Mouse (Mus musculus) intestine, embryonic 16.5 days (tissue): ENCODE measurements around the gene Plekhm2. TPM values are rescaled to one million over a fixed set of nuclear protein-coding genes. Genes with fewer than 3 reads are reported as not detected.

ENCODE experiments used
- ATAC-seq: fragments of 200-750 bp; cut with Nextera tagmentation; 2 replicates; pipeline ENCODE4 v1.8.0; 2017; ENCODE audit warnings: moderate TSS enrichment, moderate library complexity
- H3K27ac ChIP-seq: fragments of 300-500 bp; sonication (generic); 2 replicates; pipeline ENCODE4 v1.5.1; 2014; ENCODE audit warnings: mild to moderate bottlenecking, low read length
- H3K27me3 ChIP-seq: fragments of 300-500 bp; sonication (generic); replicated peaks from 2 replicates; pipeline ENCODE4 v1.6.1; 2014; ENCODE audit warnings: low read length, control low read depth, mixed read lengths; ENCODE audit not compliant: control insufficient read depth, insufficient read depth
- H3K36me3 ChIP-seq: fragments of 300-500 bp; sonication (generic); 2 replicates; pipeline ENCODE4 v1.6.1; 2014; ENCODE audit warnings: low read length, control low read depth; ENCODE audit not compliant: control insufficient read depth, insufficient read depth
- H3K4me1 ChIP-seq: fragments of 300-500 bp; sonication (generic); 2 replicates; pipeline ENCODE4 v1.6.1; 2014; ENCODE audit warnings: low read length, control low read depth, mixed read lengths; ENCODE audit not compliant: control insufficient read depth, insufficient read depth
- H3K4me2 ChIP-seq: fragments of 300-500 bp; sonication (generic); 2 replicates; pipeline ENCODE4 v1.6.1; 2014; ENCODE audit warnings: low read depth, low read length, control low read depth
- H3K4me3 ChIP-seq: fragments of 300-500 bp; sonication (generic); 2 replicates; pipeline ENCODE4 v1.5.1; 2014; ENCODE audit warnings: mild to moderate bottlenecking, low read length
- H3K9ac ChIP-seq: fragments of 300-500 bp; sonication (generic); 2 replicates; pipeline ENCODE4 v1.6.1; 2014; ENCODE audit warnings: low read depth, low read length
- H3K9me3 ChIP-seq: fragments of 300-500 bp; sonication (generic); 2 replicates; pipeline ENCODE4 v1.6.1; 2016; ENCODE audit warnings: low read length, control low read depth; ENCODE audit not compliant: control insufficient read depth
- WGBS: fragments of 180-500 bp; shearing (Covaris S2); extraction: QIAGEN DNeasy Blood & Tissue Kit; methylation state at CpG from one replicate; pipeline ENCODE4 v1.1.7; 2014; 5-methylcytosine and 5-hydroxymethylcytosine counted together
- polyA plus RNA-seq: library from polyadenylated mRNA; unstranded; fragments of >200 nt; fragmentation: Nextera tagmentation; extraction: Ambion mirVana; gene quantifications from 2 replicates; pipeline ENCODE4 v1.2.1, GENCODE M21; 2015

The Plekhm2 gene
- polyA plus RNA-seq, 1 experiment from 2014 or later, result 5.5 TPM

DNA sequence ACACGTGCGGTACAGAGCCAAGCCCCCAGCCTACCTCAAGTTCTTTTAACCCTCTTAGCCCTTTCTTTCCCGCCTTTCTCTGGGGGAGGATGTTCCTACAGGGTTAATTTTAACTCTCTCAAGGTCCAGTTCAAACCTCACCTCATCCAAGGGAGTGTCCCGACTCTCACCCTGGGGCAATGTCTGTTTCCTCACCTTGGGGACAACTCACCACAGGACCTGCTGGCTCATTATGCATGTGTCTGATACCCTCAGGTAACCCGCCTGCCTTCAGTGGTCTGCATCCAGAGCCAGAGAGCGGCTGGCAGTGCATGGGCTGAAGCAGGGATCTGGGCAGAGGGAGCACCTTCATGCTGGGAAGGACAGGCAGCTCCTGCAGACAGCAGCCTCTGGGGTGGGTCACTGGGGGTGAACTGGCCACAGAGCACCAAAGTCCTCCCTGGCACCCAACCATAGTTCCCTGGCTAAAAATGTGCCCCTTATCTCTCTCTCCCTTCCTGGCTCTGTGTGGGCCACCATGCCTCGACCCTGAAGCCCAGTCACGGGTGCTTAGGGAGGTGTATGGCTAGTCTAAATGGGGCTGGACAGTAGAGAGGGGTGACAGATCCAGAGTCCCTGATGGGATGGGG, 67.9 kb downstream of the Plekhm2 start:
- Histone ChIP-seq H3K4me1 (peaks cover 36% of the 10 kb centered on the region), H3K27ac (no peak overlapping the region), H3K9me3 (no peaks in the 10 kb centered on the region), H3K4me2 (no peak overlapping the region), H3K9ac (peak overlapping the region; percentile 20; the same call in 1 of the 2 replicates), H3K27me3 (no peaks in the 10 kb centered on the region), H3K36me3 (peaks cover 22% of the 10 kb centered on the region), H3K4me3 (no peak overlapping the region)
- no peak for ATAC-seq
- WGBS, result 87% methylated on average over 8 of the region's 8 CpGs

DNA sequence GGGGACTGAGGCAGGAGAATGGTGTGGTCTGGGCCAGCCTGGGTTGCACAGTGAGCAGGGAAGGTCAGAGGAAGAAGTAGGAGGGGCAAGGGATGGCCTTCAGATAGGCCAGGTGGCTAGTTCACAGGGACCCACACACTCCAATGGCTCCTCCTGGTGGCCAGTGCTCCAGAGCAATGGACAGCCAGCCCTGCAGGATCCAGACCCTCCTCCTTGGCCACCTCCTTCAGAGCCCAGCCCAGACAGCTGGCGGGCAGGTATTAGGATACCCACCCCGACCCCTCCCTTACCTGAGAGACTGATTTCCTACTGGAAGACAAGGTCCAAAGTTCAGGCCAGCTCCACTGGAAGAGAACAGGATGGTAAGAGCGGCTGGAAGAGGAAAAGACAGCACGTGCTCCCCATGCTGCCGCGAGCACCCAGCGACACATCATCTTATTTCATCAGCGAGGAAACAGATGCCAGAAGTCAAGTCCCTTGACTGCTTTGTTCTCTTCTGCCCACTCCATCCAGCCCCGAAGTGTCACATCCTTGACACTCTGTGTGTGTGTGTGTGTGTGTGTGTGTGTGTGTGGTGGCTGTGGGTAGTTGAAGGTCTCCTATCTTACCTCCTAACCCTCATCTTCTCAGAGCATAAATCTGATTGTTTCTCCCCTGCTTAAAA, 69.0 kb downstream of the Plekhm2 start:
- ATAC-seq, result peak; percentile 70
- Histone ChIP-seq H3K27ac (peak overlapping the region; percentile 36), H3K4me2 (no peak overlapping the region), H3K4me1 (peaks cover 30% of the 10 kb centered on the region), H3K36me3 (peaks cover 26% of the 10 kb centered on the region), H3K9ac (no peak overlapping the region), H3K9me3 (peaks cover 4% of the 10 kb centered on the region; the same call in 1 of the 2 replicates), H3K27me3 (no peaks in the 10 kb centered on the region), H3K4me3 (no peak overlapping the region)
- 56% methylated on average over 9 of the region's 9 CpGs for WGBS

DNA sequence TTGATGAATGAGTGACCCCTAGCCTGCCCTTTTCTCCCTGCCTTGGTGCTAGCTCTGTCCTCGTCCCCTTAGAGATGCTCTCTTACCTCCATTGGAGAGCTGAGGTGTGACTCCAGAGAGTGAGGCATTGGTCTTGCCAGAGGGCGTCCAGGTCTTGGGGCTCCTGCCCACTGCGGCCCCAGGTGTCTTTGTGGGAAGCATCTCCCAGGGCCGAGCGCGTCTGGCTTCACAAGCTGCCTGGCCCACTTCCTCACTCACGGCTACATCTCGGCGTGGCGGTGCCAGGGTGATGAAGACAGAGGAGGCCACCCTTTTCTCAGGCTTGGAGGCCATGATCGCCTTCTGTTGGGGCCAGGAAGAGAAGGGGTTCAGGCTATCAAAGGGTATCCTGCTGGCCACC, 69.6 kb downstream of the Plekhm2 start:
- Histone ChIP-seq H3K27ac (no peak overlapping the region; the same call in 1 of the 2 replicates), H3K4me3 (no peak overlapping the region), H3K9ac (no peak overlapping the region), H3K27me3 (no peaks in the 10 kb centered on the region), H3K36me3 (peaks cover 27% of the 10 kb centered on the region), H3K4me1 (peaks cover 25% of the 10 kb centered on the region), H3K9me3 (peaks cover 4% of the 10 kb centered on the region; the same call in 1 of the 2 replicates), H3K4me2 (no peak overlapping the region)
- no peak for ATAC-seq
- 92% methylated on average over 11 of the region's 11 CpGs for WGBS

DNA sequence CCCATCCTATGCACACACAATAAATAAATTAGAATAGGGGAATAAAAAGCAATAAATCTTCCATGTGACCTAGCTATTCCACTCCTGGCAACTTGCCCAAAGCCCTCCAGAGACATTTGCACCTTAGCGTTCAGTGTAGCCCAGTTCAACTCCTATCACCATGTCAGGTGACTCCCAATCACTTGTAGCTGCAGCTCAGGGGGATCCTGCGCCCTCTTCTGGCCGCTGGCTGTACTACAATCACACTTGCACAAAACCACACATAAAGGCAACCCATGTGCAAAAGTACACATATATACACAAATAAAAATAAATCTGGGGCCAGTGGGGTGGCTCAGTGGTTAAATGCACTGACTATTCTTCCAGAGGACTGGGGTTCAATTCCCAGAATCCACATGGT, 73.2 kb downstream of the Plekhm2 start:
- 24% methylated on average over 3 of the region's 3 CpGs for WGBS
- ATAC-seq, result 0 out of 2 replicates have a peak, but pooled peaks have one; percentile 7
- H3K4me1 ChIP-seq, result peaks cover 8% of the 10 kb centered on the region; the same call in 1 of the 2 replicates
- H3K27me3 ChIP-seq, result no peaks in the 10 kb centered on the region
- no peak overlapping the region for H3K4me2 ChIP-seq
- H3K9me3 ChIP-seq, result peaks cover 4% of the 10 kb centered on the region; the same call in 1 of the 2 replicates
- H3K27ac ChIP-seq, result no peak overlapping the region
- no peak overlapping the region for H3K4me3 ChIP-seq
- peaks cover 40% of the 10 kb centered on the region for H3K36me3 ChIP-seq
- no peak overlapping the region for H3K9ac ChIP-seq

DNA sequence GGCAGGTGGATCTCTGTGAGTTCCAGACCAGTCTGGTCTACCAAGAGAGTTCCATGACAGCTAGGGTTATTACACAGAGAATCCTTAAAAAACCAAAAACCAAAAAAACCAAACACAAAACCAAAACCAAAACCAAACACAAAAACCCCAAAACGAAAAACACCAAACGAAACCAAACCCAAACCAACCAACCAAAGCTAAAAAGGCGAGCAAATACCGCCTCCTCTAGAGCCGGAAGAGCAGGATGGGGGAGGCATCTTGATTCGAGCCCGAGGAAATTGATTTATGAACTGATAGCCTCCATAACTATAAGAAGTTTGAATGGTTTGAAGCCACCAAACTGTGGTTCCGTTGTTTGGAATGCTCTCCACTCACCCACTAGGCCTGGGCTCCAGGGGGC, 80.8 kb downstream of the Plekhm2 start:
- Histone ChIP-seq H3K9ac (no peak overlapping the region), H3K27me3 (no peaks in the 10 kb centered on the region), H3K4me2 (no peak overlapping the region), H3K4me3 (no peak overlapping the region), H3K27ac (no peak overlapping the region), H3K4me1 (0 out of 2 replicates have a peak, but pooled peaks cover 2% of the 10 kb centered on the region), H3K9me3 (no peaks in the 10 kb centered on the region), H3K36me3 (peaks cover 24% of the 10 kb centered on the region)
- no peak for ATAC-seq
- WGBS, result 91% methylated on average over 8 of the region's 8 CpGs

DNA sequence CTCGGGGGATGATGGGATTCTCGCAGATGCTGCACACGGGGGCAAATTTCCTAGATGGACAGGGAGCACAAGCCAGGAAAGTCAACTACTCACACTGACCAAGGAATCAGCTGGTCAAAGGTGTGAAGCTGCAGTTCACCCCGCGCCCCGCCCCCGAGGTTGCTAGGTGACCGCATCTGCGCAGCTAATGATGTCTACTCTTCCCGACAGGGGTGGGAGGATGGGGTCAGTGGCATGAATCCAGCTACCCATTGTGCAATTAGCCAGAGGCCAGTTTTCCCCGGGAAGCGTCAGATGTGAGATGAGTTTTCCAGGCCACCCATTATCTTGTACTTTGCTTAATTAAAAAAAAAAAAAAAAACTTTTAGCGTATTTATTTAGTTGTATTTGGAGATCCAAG, 83.6 kb downstream of the Plekhm2 start:
- WGBS, result 90% methylated on average over 13 of the region's 13 CpGs
- Histone ChIP-seq H3K9me3 (no peaks in the 10 kb centered on the region; the same call in 1 of the 2 replicates), H3K4me2 (no peak overlapping the region), H3K36me3 (peaks cover 30% of the 10 kb centered on the region), H3K27me3 (no peaks in the 10 kb centered on the region), H3K4me1 (0 out of 2 replicates have a peak, but pooled peaks cover 3% of the 10 kb centered on the region), H3K4me3 (no peak overlapping the region), H3K27ac (no peak overlapping the region), H3K9ac (no peak overlapping the region)
- ATAC-seq, result no peak

DNA sequence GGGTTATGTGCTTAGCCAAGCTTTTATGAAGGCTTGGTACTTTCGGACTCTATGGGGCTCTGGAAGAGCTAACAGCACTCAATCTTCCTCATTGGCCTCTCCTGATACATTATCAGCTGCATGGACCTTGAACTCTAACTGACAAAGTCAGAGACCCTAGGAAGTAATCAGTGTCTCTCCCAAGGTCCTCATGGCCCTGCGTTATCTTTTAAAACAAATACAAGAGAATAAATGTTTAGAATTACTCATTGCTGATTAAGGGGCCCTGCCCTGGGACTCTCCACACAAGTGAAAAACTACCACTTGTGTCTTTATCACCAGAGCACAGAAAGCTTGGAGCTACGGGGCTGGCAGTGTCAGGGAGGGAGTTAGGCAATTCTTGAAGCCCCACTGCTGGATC, 85.9 kb downstream of the Plekhm2 start:
- no peak overlapping the region for H3K4me3 ChIP-seq
- no peaks in the 10 kb centered on the region for H3K27me3 ChIP-seq
- ATAC-seq, result peak; percentile 93
- H3K9me3 ChIP-seq, result no peaks in the 10 kb centered on the region; the same call in 1 of the 2 replicates
- no peak overlapping the region for H3K4me2 ChIP-seq
- no peak overlapping the region for H3K9ac ChIP-seq
- 40% methylated on average over 3 of the region's 3 CpGs for WGBS
- H3K36me3 ChIP-seq, result peaks cover 26% of the 10 kb centered on the region
- peak overlapping the region; percentile 65 for H3K27ac ChIP-seq
- H3K4me1 ChIP-seq, result peaks cover 14% of the 10 kb centered on the region

DNA sequence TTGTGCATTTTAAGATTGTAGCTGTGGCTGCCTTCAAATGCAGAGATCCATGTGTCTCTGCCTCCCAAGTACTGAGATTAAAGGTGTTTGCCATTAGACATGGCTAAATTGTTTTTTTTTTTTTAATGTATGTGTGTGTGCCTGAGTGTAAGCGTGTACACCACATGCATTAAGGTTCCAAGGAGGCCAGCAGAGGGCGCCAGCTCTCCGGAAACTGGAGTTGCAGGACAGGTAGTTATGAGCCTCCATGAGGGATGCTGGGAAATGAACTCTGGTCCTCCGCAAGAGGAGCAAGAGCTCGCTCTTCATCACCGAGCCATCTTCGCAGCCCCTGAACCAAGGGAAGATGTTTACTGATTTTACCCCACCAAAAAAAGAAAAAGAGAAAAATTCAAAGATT, 87.8 kb downstream of the Plekhm2 start:
- WGBS, result 96% methylated on average over 7 of the region's 7 CpGs
- Histone ChIP-seq H3K36me3 (peaks cover 16% of the 10 kb centered on the region), H3K27ac (no peak overlapping the region), H3K27me3 (no peaks in the 10 kb centered on the region), H3K9ac (no peak overlapping the region), H3K4me3 (no peak overlapping the region), H3K9me3 (no peaks in the 10 kb centered on the region; the same call in 1 of the 2 replicates), H3K4me1 (peaks cover 33% of the 10 kb centered on the region), H3K4me2 (no peak overlapping the region)
- ATAC-seq, result no peak

DNA sequence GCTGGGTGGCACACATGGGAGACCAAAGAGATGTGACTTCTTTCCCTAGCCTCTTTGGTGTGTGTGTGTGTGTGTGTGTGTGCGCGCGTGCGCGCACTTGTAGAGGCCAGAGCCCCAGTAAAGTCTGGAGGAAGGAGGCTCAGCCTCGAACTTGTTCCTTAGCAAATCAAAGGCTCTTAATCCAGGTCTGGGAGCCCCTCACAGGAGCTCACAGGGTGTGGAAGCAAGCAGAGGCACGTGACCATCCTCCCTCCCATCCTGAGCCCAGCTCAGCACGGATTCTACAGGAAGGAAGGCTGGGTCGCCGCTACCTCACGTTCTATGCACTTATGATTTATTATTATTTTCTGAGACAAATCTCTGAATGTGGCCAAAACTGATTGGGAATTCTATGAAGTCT, 88.3 kb downstream of the Plekhm2 start:
- H3K9ac ChIP-seq, result peak overlapping the region; percentile 13; the same call in 1 of the 2 replicates
- no peak overlapping the region for H3K27ac ChIP-seq
- WGBS, result 76% methylated on average over 11 of the region's 11 CpGs
- H3K9me3 ChIP-seq, result no peaks in the 10 kb centered on the region; the same call in 1 of the 2 replicates
- H3K4me1 ChIP-seq, result peaks cover 34% of the 10 kb centered on the region
- peaks cover 16% of the 10 kb centered on the region for H3K36me3 ChIP-seq
- H3K4me3 ChIP-seq, result no peak overlapping the region
- no peak for ATAC-seq
- no peak overlapping the region for H3K4me2 ChIP-seq
- H3K27me3 ChIP-seq, result no peaks in the 10 kb centered on the region
